Comparison of ENCODE assay signal across 9 mouse cellular contexts in the genomic region with DNA sequence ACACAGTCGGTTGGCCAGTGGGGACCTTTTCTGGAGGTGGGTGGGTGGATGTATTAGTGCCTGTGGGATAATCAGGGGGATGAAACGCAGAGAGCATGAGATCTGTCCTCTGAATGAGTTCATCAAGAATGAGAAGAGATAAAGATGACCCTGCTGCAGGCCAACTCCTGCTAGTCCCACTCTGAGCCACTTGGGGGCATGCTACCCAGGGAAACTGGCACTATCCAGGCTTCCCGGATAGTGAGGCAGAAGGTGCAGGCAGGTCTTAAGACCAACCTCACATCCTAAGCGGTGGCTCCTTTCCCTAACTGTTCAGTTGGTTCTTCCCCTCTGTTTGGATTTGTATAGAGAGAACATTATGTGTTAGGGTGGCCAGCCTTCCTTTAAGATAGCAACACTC.
DNase-seq lines count a peak whose midpoint lies in the region; ATAC-seq lines count a peak whose summit lies in the region.
"Had no signal": no experiment of that assay in that cellular context is flagged by ENCODE, and none has a peak within 500 bp of the region (broad histone marks: within the 10 kb centered on the region; RNA-seq: fewer than 3 reads in every experiment).

No protein-coding gene starts in this region.

- H3K9ac ChIP-seq in forebrain, embryonic 15.5 days (replicated peaks), result no peak overlapping the region
- H3K9ac ChIP-seq: limb, embryonic 13.5 days had no signal

- H3K4me2 ChIP-seq in forebrain, embryonic 15.5 days (replicated peaks), result no peak overlapping the region
- H3K4me2 ChIP-seq: limb, embryonic 13.5 days had no signal

- no peaks in the 10 kb centered on the region for H3K36me3 ChIP-seq in forebrain, embryonic 15.5 days

- no peak for ATAC-seq in forebrain, embryonic 15.5 days (replicated peaks)

- H3K27ac ChIP-seq in forebrain, embryonic 15.5 days (replicated peaks), result no peak overlapping the region
- H3K27ac ChIP-seq: limb, embryonic 13.5 days had no signal

- 67% methylated on average over 4 of the region's 4 CpGs for WGBS in forebrain, embryonic 15.5 days

- DNase-seq in heart, postnatal 4 days, result peak; percentile 63
- DNase-seq in heart, adult 9 months (ENCODE audit: low spot score in 2 of 2), result no peak
- peak; percentile 30 for DNase-seq in MN1 (ENCODE audit: low spot score)
- DNase-seq in cerebellum, adult 9-10 months, result peak; percentile 12
- peak; percentile 22 for DNase-seq in layer of hippocampus, adult 9-11 months
- DNase-seq in retina, postnatal 7 days (ENCODE audit: low read depth, low spot score), result peak; percentile 13
- DNase-seq in urinary bladder, postnatal 25 days (ENCODE audit: low spot score), result no peak

- H3K9me3 ChIP-seq in forebrain, embryonic 15.5 days, result no peaks in the 10 kb centered on the region
- H3K9me3 ChIP-seq: limb, embryonic 13.5 days had no signal

- H3K4me3 ChIP-seq in forebrain, embryonic 15.5 days, result no peak overlapping the region
- H3K4me3 ChIP-seq: limb, embryonic 13.5 days had no signal

- H3K4me1 ChIP-seq in forebrain, embryonic 15.5 days, result no peaks in the 10 kb centered on the region

- no peaks in the 10 kb centered on the region for H3K27me3 ChIP-seq in forebrain, embryonic 15.5 days
- H3K27me3 ChIP-seq: limb, embryonic 13.5 days had no signal

Comparison
In these comparisons a context has a peak if more than half of its experiments do, and no peak if none do; other contexts are left out.
1. DNase-seq: peak in heart, postnatal 4 days (single experiment), MN1 (single experiment), cerebellum, adult 9-10 months (single experiment), layer of hippocampus, adult 9-11 months (single experiment) and retina, postnatal 7 days (single experiment); none in heart, adult 9 months (0 of 2) and urinary bladder, postnatal 25 days (single experiment).